Mouse (Mus musculus): ENCODE results near the gene B3gat2. TPM values are rescaled to one million over a fixed set of nuclear protein-coding genes. Genes with fewer than 3 reads are reported as not detected.

The B3gat2 gene
- total RNA-seq, 1 experiment: 0.98 TPM

- Histone ChIP-seq H3K9ac (ENCODE audit: insufficient read depth, low read depth, low read length, poor library complexity, severe bottlenecking) (no peak overlapping the region), H3K4me1 (ENCODE audit: control insufficient read depth in 2 of 2, insufficient read depth in 2 of 2, low read length in 2 of 2, poor library complexity in 1 of 2) (no peaks in the 10 kb centered on the region), H3K27ac (ENCODE audit: insufficient read depth, low read depth, low read length, poor library complexity, severe bottlenecking) (no peak overlapping the region), H3K4me3 (ENCODE audit: insufficient read depth in 1 of 2, low read depth in 1 of 2, low read length in 2 of 2, poor library complexity in 1 of 2, severe bottlenecking in 1 of 2) (no peak overlapping the region), H3K9me3 (ENCODE audit: control insufficient read depth, insufficient read depth, low read depth, low read length) (no peaks in the 10 kb centered on the region), H3K36me3 (ENCODE audit: control insufficient read depth, insufficient read depth, low read length, poor library complexity, severe bottlenecking) (no peaks in the 10 kb centered on the region)
- TF ChIP-seq ZC3H11A (IDR thresholded peaks at IDR 0.05; ENCODE audit: borderline replicate concordance, low read depth, low read length) (peak; percentile 37; the same call in 1 of the 2 replicates), ZNF384 (IDR thresholded peaks at IDR 0.05; ENCODE audit: low read depth, low read length) (no peak), MAFK (IDR thresholded peaks at IDR 0.05; ENCODE audit: insufficient read depth, low read depth, low read length) (no peak), HCFC1 (IDR thresholded peaks at IDR 0.05; ENCODE audit: borderline replicate concordance, insufficient read depth, low read length) (no peak), CHD2 (IDR thresholded peaks at IDR 0.05; ENCODE audit: low read depth, low read length) (no peak)
- in situ Hi-C loops (cut with MboI; ENCODE audit: low sequenced_read_pairs in 2 of 2, unreplicated experiment in 2 of 2): loop anchor here in 1 of 2 experiments (10.0 kb wide), 1 partner anchor 338 kb away; no protein-coding TSS in a partner anchor
- DNase-seq (ENCODE audit: low read depth, low spot score): peak; percentile 66
Observed at GRCm38 (mm10) chr1:23826887-23827758, 65.6 kb downstream of the B3gat2 start.

DNA sequence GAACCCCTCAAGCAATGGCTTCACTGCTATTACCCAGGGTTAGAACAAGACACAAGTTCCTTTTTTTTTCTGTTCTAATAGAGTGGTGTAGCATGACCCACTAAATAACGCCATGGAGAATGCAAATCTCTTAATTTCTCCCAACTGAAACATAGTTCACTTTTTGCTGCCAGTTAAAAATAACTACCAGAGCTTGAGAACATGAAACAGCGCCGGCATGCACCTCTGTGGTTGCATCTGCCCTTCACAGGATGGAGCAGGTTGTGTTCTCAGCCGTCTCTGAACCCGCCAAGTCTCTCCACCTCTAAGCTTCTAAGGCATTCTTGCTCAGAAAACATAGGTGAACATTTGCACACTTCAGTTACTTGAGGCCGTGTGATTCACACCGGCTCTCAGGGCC is 72.7 kb downstream of the B3gat2 start:
- Histone ChIP-seq H3K27ac (ENCODE audit: insufficient read depth, low read depth, low read length, poor library complexity, severe bottlenecking) (no peak overlapping the region), H3K9ac (ENCODE audit: insufficient read depth, low read depth, low read length, poor library complexity, severe bottlenecking) (no peak overlapping the region), H3K9me3 (ENCODE audit: control insufficient read depth, insufficient read depth, low read depth, low read length) (no peaks in the 10 kb centered on the region), H3K4me3 (ENCODE audit: insufficient read depth in 1 of 2, low read depth in 1 of 2, low read length in 2 of 2, poor library complexity in 1 of 2, severe bottlenecking in 1 of 2) (no peak overlapping the region), H3K4me1 (ENCODE audit: control insufficient read depth in 2 of 2, insufficient read depth in 2 of 2, low read length in 2 of 2, poor library complexity in 1 of 2) (no peaks in the 10 kb centered on the region), H3K36me3 (ENCODE audit: control insufficient read depth, insufficient read depth, low read length, poor library complexity, severe bottlenecking) (no peaks in the 10 kb centered on the region)
- in situ Hi-C loops (cut with MboI; ENCODE audit: low sequenced_read_pairs in 2 of 2, unreplicated experiment in 2 of 2): no loop called here
- no peak for DNase-seq (ENCODE audit: low read depth, low spot score)
- TF ChIP-seq HCFC1 (IDR thresholded peaks at IDR 0.05; ENCODE audit: borderline replicate concordance, insufficient read depth, low read length): no peak
- TF ChIP-seq MAFK (IDR thresholded peaks at IDR 0.05; ENCODE audit: insufficient read depth, low read depth, low read length): no peak
- TF ChIP-seq ZC3H11A (IDR thresholded peaks at IDR 0.05; ENCODE audit: borderline replicate concordance, low read depth, low read length): no peak
- TF ChIP-seq CHD2 (IDR thresholded peaks at IDR 0.05; ENCODE audit: low read depth, low read length): no peak
- TF ChIP-seq ZNF384 (IDR thresholded peaks at IDR 0.05; ENCODE audit: low read depth, low read length): no peak

GRCm38 (mm10) chr1:23834819-23835218 is 73.3 kb downstream of the B3gat2 start:
- no peaks in the 10 kb centered on the region for H3K9me3 ChIP-seq (ENCODE audit: control insufficient read depth, insufficient read depth, low read depth, low read length)
- TF ChIP-seq MAFK (IDR thresholded peaks at IDR 0.05; ENCODE audit: insufficient read depth, low read depth, low read length) (no peak), ZNF384 (IDR thresholded peaks at IDR 0.05; ENCODE audit: low read depth, low read length) (no peak), HCFC1 (IDR thresholded peaks at IDR 0.05; ENCODE audit: borderline replicate concordance, insufficient read depth, low read length) (no peak)
- H3K36me3 ChIP-seq (ENCODE audit: control insufficient read depth, insufficient read depth, low read length, poor library complexity, severe bottlenecking): no peaks in the 10 kb centered on the region
- no peaks in the 10 kb centered on the region for H3K4me1 ChIP-seq (ENCODE audit: control insufficient read depth in 2 of 2, insufficient read depth in 2 of 2, low read length in 2 of 2, poor library complexity in 1 of 2)
- H3K9ac ChIP-seq (ENCODE audit: insufficient read depth, low read depth, low read length, poor library complexity, severe bottlenecking): no peak overlapping the region
- H3K27ac ChIP-seq (ENCODE audit: insufficient read depth, low read depth, low read length, poor library complexity, severe bottlenecking): no peak overlapping the region
- no peak overlapping the region for H3K4me3 ChIP-seq (ENCODE audit: insufficient read depth in 1 of 2, low read depth in 1 of 2, low read length in 2 of 2, poor library complexity in 1 of 2, severe bottlenecking in 1 of 2)
- no peak for DNase-seq (ENCODE audit: low read depth, low spot score)
- in situ Hi-C loops (cut with MboI; ENCODE audit: low sequenced_read_pairs in 2 of 2, unreplicated experiment in 2 of 2): no loop called here

- in situ Hi-C loops (cut with MboI; ENCODE audit: low sequenced_read_pairs in 2 of 2, unreplicated experiment in 2 of 2): no loop called here
- no peak overlapping the region for H3K4me3 ChIP-seq (ENCODE audit: insufficient read depth in 1 of 2, low read depth in 1 of 2, low read length in 2 of 2, poor library complexity in 1 of 2, severe bottlenecking in 1 of 2)
- no peaks in the 10 kb centered on the region for H3K4me1 ChIP-seq (ENCODE audit: control insufficient read depth in 2 of 2, insufficient read depth in 2 of 2, low read length in 2 of 2, poor library complexity in 1 of 2)
- no peaks in the 10 kb centered on the region for H3K9me3 ChIP-seq (ENCODE audit: control insufficient read depth, insufficient read depth, low read depth, low read length)
- H3K9ac ChIP-seq (ENCODE audit: insufficient read depth, low read depth, low read length, poor library complexity, severe bottlenecking): no peak overlapping the region
- TF ChIP-seq CHD2 (IDR thresholded peaks at IDR 0.05; ENCODE audit: low read depth, low read length) (no peak), ZNF384 (IDR thresholded peaks at IDR 0.05; ENCODE audit: low read depth, low read length) (no peak), ZC3H11A (IDR thresholded peaks at IDR 0.05; ENCODE audit: borderline replicate concordance, low read depth, low read length) (no peak), HCFC1 (IDR thresholded peaks at IDR 0.05; ENCODE audit: borderline replicate concordance, insufficient read depth, low read length) (no peak), MAFK (IDR thresholded peaks at IDR 0.05; ENCODE audit: insufficient read depth, low read depth, low read length) (no peak)
- no peak overlapping the region for H3K27ac ChIP-seq (ENCODE audit: insufficient read depth, low read depth, low read length, poor library complexity, severe bottlenecking)
- no peak for DNase-seq (ENCODE audit: low read depth, low spot score)
- no peaks in the 10 kb centered on the region for H3K36me3 ChIP-seq (ENCODE audit: control insufficient read depth, insufficient read depth, low read length, poor library complexity, severe bottlenecking)
Observed at GRCm38 (mm10) chr1:23836630-23837029, 75.1 kb downstream of the B3gat2 start.
